Mouse (Mus musculus) heart, adult 10 weeks (tissue): ENCODE measurements around the gene Mphosph6. TPM values are rescaled to one million over a fixed set of nuclear protein-coding genes. Genes with fewer than 3 reads are reported as not detected.

Experiments
- polyA plus RNA-seq: library from polyadenylated mRNA; stranded (reverse); fragments of 350-450 nt; fragmentation: Illumina TruSeq; extraction: RNeasy Lipid Tissue Mini Kit (QIAGEN cat#74804); gene quantifications from one replicate; pipeline ENCODE4 v1.2.3, GENCODE M21; 2014; ENCODE audit warnings: low read depth, low replicate concordance

Mphosph6 gene
- polyA plus RNA-seq: 15.2 TPM

DNA sequence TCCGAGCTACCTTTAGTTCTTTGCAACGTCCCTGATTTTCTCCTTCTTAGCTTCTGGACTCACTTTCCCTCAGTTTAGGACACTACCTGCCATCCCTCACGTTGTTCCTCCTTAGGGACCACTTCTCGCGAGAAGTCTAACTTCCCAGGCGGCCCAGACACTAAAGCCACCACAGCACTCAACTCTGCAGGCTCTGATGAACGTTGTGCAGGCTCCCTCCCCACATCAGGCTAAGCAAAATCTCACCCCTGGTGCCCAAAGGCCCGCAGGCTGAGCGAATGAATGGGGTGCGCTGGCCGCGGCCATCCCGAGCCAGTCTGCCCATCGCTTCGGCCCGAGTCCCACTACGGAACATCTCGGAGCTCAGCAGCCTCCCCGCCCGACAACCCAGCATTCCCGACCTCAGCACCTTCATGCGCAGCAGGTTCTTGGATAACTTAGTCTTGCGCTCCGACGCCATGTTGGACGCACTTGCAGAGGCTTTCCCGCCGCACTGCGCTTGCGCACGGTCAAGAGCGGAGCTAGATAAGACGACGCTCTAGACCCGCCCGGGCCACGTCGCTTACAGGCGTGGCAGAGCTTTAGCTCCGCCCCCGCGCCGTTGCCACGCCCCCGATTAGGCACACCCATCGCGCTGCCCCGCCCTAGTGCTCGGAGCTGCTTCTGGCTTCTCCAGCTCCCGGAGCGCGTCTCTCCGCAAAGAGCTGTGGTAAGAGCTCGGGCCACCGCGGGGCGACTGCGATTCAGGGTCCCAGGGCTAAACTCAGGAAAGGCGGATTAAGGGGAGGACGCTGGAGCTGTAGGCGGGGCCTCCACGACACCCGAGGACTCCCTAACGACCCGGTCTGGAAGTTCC lies at the start of gene Mphosph6:
Mphosph6 (minus strand) TSS at position 501 of the 856 bp plus-strand sequence.

Other genes starting within 250 kb of the Mphosph6 start
- 4.3 TPM for gene Sdr42e1, start 128.3 kb downstream of the Mphosph6 start, polyA plus RNA-seq
- gene Hsd17b2, start 100.0 kb downstream of the Mphosph6 start, polyA plus RNA-seq: not detected